Mouse (Mus musculus) fat pad, adult 2 months (tissue): ENCODE results near the gene Smim14.
"Not testable (repeated sequence)": the region's sequence is repeated elsewhere in the genome, so short reads cannot be mapped to it uniquely, and the experiment has no call there.

Source experiments
- DNase-seq: peaks from one replicate; pipeline ENCODE4 v3.0.0-alpha.2; 2011; ENCODE audit warnings: low read depth, low spot score; ENCODE audit errors: extremely low read depth

Smim14 gene

DNA sequence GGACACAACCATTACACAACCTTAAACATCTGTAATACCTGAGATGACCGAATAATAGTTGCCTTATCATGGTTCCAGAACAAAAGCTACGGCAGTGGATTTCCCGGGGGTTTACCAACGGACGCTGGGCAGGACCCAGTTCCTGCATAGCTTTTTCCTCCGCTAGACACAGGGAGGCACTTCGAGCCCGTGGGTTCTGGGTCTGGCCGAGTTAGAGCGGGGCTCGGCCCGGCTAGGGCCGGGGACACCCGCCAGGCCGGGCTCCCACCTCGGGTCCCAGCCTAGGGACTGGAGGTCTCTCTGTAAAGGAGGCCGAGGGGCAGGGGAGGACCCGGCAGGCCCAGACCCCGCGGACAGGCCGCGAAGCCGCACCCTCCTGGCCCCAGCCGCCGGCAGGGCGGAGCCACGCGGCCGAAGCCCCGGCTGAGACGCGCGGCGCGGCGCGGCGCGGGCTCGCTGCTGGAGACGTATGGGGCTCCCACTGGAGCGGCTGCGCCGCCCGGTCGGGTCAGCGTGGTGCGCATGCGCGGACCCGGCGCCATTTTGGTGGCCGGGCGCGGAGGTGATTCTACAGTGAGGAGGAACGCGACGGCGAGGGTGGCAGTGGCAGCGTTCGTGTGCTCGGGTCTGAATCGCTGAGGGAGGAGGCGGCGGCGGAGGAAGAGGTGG is at the start of gene Smim14, which contains the start of gene Ube2k:
Smim14 (minus strand) TSS at position 434 of the 669 bp plus-strand sequence.
Ube2k (plus strand) TSS at position 483 of the 669 bp plus-strand sequence.
- no peak for DNase-seq

DNA sequence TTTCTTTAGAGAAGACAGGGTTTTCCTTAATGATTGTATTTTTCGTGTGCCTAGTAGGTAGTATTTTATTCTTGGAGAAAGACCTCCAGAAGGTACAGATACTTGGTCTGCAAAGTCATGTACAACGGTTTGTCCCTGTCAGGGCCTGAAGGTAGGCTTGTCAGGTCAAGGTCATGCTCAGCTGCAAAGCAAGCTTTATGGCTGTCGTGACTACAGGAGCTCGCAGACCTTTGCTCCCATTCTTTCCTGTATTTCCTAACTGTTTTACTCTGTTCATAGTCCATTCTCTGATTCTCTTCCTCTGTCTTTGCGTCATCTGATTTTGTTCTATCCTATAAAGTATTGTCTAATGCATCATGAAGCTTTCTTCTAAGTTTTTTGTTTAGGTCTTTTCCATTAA is 49.3 kb upstream of the Smim14 start:
- no peak for DNase-seq

GRCm38 (mm10) chr5:65578545-65578944 is 41.6 kb upstream of the Smim14 start:
- DNase-seq, result peak; percentile 23

DNA sequence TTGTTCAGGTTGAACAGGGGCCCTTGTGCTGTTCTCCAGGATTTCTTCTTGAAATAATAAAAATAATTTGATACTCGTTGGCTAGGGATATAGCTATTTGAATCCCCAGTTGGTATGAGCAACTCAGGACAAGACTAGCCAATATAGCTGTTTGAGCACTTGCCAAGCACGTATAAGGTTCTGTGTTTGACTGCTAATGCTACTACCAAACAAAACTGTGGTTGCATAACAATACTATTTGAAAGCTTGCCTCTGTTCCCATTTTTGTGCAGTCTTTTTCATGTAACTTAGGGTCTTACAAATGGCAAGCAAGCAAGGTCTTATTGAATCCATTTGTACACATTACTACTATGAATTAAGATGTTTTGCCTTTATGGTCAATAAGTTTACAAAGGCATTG is 38.9 kb upstream of the Smim14 start:
- DNase-seq, result no peak

GRCm38 (mm10) chr5:65574876-65575275 is 37.9 kb upstream of the Smim14 start:
- no peak for DNase-seq

DNA sequence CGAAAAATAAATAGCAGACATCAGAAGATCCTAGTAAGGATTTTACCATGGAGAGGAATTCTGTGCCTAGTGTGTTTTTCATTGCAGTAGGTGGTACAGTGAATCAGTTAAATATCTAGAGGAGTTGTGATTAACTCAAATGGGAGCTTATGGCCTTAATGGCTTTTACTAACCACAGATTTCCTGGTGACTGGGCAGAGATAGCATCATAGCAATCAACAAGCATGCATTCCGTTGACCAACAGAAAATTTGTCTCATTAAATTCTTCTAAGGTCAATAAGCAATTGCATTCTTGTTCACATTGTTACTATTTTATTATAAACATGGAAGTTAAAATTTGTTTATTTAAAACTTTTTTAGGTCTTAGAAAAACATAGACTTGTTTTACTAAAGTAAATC is 28.5 kb upstream of the Smim14 start:
- no peak for DNase-seq

DNA sequence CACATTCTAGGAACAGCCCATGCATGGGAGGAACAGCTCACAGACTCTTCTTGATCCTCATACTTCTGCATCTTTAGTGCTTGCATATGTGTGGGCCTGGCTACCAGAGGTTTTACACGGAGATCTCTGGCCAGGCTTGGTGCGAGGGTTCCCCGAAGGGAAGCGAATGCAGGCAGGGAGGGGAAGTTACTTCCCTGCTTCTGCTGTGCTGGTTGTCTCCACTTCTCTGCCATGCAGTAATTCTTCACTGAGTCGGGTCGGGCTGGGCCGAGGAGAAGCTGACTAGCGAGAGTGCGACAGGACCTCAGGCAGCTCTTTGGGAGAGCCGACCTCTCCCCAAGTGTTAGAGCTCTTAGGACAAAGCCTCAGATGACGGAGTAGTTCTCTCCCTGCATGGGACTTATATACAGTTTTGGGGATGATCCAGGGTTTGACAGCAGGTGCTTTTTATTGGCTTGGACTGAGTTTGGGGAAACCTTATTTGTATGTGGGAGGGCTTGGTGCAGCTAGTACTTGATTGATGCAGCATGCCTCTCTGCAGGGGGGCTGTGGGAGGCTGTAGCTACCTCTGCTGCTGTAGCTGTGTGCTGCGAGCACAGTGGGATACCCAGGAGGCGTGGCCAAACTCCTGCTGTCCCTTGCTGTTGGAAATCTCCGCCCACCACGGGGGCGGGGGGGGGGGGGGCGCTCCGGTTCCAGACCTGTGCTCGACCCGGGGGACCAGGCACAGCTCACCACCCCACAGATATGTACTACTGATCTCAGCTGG is 24.3 kb upstream of the Smim14 start:
- no peak for DNase-seq

- DNase-seq, result no peak
These were observed 20.1 kb upstream of the Smim14 start for GRCm38 (mm10) chr5:65557109-65557508.

- DNase-seq, result peak; percentile 79
These were observed 12.7 kb upstream of the Smim14 start for GRCm38 (mm10) chr5:65549677-65550076.

DNA sequence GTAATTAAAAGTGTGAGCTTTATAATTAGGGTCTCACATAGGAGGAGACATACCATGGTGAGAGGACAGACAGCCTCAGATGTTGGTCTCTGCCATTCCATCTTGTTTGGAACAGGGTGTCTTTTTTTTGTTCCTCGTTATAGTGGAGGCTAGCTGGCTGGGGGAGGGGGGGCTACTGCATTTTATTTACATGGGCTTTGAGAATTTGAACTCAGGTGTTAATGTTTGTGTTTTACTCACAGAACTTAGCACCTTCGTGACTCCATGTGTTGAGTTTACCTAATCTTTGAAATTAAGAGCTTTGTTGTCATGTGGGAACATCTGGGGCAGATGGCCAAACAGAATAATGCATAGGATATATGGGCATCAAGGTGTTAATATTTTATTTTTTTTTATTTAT is 7.6 kb upstream of the Smim14 start:
- no peak for DNase-seq

- DNase-seq, result no peak
These were observed 6.5 kb upstream of the Smim14 start for GRCm38 (mm10) chr5:65543491-65543890.

GRCm38 (mm10) chr5:65541889-65542288 is 4.9 kb upstream of the Smim14 start:
- no peak for DNase-seq

DNA sequence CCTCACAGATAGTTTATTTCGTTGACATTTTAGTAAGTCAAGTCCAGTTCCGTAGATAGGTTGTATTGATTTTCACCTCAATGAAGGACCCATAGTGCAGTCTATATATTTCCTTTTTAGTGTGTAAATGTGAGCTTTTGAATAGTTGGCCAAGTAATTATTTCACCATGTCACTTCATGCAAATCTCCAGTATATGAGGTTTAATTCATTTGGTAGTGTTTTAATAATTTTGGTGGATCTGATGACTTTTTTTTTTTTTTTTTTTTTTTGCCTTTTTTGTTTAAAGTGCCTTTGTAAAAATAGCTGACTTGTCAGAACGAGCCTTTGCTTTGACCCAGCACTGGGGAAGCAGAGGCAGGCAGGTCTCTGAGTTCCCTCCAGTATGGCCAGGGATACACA is 2.8 kb upstream of the Smim14 start:
- DNase-seq, result no peak

GRCm38 (mm10) chr5:65538829-65539228 is 1.8 kb upstream of the Smim14 start:
- DNase-seq, result no peak

DNA sequence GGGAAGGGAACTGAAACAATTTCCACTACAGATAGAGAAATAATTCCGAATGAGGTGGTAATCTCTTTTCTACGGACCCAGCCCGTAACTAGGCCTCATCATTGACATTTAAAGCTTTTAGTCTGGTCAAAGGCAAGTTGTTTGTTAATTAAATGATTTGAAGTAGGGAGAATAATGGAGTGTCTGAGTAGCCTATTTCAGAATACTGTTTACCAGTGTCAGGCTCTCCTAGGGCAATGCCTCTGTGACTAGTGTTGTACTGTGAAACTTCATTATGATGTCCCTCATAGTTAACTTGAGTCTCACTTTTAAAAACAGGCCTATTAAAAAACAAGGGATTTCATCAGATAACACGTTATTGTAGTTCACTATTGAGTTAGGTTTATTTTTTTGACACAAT is 1.1 kb upstream of the Smim14 start:
- DNase-seq, result no peak

DNA sequence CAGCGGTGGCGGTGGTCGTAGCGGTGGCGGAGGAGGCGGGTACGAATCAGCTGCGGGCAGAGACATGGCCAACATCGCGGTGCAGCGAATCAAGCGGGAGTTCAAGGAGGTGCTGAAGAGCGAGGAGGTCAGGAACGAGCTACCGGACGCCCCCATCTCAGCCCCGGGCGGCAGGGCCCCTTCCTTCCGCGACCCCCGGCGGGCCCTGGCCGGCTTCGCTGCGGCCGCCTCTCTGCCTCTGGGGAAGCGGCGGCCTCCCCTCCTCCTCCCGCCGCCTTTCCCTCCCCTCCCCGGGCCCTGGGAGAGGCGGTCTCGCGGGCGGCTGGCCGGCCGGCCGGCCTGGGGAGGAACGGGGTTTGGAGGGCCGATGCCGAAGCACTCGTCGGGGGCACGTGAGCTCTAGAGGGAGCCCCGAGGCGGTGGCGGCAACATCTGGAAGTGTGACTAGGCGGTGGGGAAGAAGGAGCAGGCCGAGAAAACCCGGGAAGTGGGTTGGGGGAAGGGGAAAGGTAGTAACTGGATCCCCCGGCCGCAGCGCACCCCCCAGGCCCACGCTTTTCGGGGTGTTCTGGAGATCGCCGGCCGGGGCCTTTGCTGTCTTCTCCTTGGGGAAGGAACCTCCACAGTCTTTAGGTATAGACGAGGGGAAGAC is 562 bp upstream of the Smim14 start:
- DNase-seq, result no peak

DNA sequence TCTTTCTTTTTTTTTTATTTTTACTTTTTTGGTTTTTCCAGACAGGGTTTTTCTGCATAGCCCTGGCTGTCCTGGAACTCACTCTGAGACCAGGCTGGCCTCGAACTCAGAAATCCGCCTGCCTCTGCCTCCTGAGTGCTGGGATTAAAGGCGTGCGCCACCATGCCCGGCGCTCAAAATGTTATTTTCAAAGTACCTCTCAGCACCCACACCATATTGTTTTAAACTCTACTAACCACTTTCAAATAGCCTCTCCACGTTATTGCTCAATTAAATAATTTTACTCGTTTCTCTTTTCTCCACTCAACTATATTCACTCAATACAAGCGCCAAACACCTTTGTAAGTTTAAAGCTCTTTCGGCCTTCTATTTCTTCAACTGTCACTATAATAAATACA is 917 bp downstream of the Smim14 start:
- not testable (repeated sequence) for DNase-seq

DNA sequence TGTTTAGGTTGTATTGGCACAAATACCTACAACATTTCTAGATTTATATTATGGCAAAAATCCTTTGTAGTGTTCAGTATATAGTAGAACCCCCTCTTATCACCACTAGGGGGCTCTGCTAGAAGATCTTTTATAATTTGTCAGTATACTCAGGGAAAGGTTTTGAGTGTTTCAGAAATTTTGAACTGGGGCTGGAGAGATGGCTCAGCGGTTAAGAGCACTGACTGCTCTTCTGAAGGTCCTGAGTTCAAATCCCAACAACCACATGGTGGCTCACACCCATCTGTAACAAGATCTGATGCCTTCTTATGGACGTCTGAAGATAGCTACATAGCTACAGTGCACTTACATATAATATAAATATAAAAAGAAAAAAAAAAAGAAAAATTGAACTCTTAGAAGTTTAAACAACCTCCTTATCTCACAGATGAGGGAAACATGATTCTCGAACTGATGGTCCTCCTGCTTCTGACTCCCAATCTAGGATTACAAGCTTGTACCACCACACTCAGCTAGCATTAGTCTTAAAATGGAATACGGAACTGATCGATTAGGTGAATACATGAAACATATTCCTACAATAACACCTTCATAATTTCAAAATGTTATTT is 1.4 kb downstream of the Smim14 start:
- no peak for DNase-seq

GRCm38 (mm10) chr5:65534496-65534895 is 2.5 kb downstream of the Smim14 start:
- no peak for DNase-seq

GRCm38 (mm10) chr5:65531283-65531682 is 5.7 kb downstream of the Smim14 start:
- no peak for DNase-seq

DNA sequence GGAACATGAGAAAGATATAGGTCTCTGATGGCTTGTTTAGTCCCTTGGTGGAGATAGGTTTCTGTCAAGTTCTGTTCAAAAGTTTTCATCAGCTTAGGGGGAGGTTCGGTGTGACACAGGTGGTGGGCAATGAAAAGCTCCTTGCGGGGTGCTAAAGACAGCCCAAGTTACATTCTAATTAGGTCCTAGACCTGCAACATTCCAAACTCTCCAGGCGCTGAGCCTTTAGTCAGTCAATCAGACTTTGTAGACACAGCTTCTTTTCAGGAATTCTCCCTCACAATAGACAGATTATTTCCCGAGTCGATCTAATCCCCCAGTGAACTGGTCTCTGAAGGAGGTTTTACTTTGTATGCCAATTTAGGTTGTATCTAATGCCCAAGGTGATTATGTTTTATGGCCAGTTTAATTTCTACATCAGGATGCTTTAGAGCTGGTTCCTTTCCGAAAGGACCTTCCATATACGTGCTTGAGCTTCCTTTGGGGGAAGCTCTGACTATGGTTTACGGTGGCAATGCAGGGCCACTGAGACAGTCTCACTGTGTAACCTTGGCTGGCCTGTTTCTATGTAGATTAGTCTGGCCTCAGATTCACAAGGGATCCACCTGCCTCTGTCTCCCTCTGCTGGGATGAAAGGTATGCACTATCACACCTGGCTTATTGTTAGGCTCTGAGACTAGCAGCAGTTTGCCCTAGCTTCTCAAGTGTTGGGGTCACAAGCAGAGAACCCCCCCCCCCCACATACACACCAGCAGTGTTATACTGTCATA is 11.1 kb downstream of the Smim14 start:
- DNase-seq, result no peak
